Mouse (Mus musculus): ENCODE data around the gene Trub1. TPM values are rescaled to one million over a fixed set of nuclear protein-coding genes. Genes with fewer than 3 reads are reported as not detected.

Trub1 gene
- total RNA-seq, 4 experiments from 2014 or later = 2.1 to 6.7 (median 5.4) TPM

Other genes with a start within 250 kb of the Trub1 start
- gene Ablim1, start 138.0 kb upstream of the Trub1 start, total RNA-seq (2022) = 100 to 1,000 TPM; 450 to 472 (median 462) TPM
- gene Fam160b1, start 92.2 kb upstream of the Trub1 start, total RNA-seq (2022) = 10 to 100 TPM in 3 of 4 experiments, 1 to 10 TPM in 1; 9.8 to 11.6 (median 10.8) TPM
- gene Atrnl1, start 158.1 kb downstream of the Trub1 start, total RNA-seq (2022) = 10 to 100 TPM; 13.7 to 16.1 (median 15.1) TPM